Mouse (Mus musculus) cerebellum, postnatal 10 days (tissue): Measurements from ENCODE around the gene Atxn2.
A peak's percentile ranks its signal among the peaks of the same experiment; 100 is the strongest.

ENCODE experiments used
- DNase-seq, 2 experiments: peaks; one replicate each; pipeline ENCODE4 v3.0.0; 2021; ENCODE audit warnings: mixed read lengths in 2 of 2

Atxn2 gene

GRCm38 (mm10) chr5:121711174-121711927 lies at the start of gene Atxn2:
Gene Atxn2, plus strand, starts transcription at chr5:121711337.
- DNase-seq: peak; percentile 91 to 92

GRCm38 (mm10) chr5:121661494-121661893 lies 49.6 kb upstream of the Atxn2 start:
- no peak for DNase-seq

DNA sequence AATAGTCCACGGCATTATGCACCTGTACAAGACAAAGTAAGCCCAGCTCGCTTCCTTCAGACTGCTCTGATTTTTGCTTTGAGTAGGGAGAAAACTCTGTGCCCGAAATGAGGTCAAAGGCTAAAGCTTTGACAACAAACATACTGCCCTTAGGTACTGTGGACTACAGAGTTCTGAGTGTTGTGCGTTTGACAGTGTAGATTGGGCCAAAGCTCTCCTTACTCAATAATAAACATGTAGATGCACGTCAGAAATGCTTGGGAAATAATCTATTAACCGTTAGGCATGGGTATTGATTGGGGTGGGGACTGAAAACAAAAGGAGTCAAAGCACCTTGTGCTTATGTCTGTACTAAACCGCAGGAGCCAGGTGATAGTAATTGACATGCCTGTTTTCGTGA lies 47.7 kb upstream of the Atxn2 start:
- no peak for DNase-seq

DNA sequence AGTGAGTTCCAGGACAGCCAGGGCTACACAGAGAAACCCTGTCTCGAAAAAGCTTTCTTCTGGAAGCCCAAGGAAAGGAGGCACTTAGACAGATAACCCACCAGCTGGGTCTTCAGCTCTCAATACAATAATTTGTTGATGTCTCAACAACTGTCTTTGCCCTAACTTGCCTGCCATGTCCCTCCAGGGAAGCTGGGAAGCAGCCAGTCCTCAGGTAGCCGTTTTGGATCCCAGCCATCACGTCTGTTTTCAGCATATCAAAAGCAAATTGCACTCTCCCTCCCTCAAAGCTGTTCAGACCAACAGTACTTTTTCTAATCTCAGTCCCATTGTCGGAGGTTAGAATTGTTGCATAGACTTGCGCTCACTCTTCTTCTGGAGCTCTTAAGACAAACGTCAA lies 47.1 kb upstream of the Atxn2 start:
- peak; percentile 25 to 41 for DNase-seq

DNA sequence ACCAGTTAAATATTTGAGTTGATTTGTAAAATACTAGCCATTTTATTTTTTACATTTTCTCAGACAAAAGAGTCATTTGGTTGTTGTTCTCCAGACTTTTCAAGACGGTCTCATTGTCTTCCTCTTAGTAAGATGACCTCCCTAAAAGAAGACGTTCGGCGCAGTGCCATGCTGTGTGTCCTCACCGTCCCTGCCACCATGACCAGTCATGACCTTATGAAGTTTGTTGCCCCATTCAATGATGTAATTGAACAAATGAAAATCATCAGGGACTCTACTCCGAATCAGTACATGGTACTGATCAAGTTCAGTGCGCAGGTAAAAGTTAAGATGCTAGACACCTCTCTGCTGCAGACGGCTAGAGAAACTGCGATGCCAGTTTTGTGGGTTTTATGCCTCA lies 46.2 kb upstream of the Atxn2 start:
- DNase-seq: no peak

DNA sequence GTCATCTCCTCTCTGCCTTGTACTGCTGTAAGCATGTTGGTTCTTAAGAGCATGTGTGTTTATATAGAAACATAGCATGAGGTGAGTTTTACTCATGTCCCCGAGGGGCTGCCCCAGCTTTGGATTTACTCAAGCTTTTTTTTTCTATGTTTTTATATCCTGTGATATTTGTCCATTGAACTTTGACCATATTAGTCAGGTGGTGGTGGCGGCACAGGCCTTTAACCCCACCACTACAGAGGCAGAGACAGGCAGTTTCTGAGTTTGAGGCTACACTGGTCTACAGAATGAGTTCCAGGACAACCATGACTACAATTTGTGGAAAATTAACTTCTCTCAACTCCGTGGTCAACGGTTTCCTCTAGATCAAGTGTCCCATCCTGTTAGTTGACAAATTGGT lies 44.1 kb upstream of the Atxn2 start:
- DNase-seq: no peak

- DNase-seq: no peak
Measured at GRCm38 (mm10) chr5:121668411-121668810, 42.7 kb upstream of the Atxn2 start.

- DNase-seq: peak; percentile 36 to 58
Measured at GRCm38 (mm10) chr5:121670412-121670811, 40.7 kb upstream of the Atxn2 start.

DNA sequence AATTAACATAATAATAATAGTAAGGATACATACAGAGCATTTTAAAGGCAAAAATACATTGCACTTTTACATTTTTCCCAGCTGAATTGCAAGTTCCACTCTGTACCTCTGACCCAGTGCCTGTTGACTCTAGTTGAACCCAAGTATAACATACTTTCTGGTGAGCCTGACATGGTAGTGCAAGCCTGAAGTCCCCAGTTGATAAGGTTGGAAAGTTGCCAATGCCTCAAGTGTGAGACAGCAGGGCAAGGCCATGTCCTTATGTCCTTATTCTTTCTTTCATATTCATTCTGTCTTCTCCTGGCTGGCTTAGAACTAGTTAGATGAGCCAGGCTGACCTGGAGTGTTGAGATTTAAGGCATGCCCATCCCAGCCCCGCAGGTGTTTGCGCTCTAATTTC lies 28.9 kb upstream of the Atxn2 start:
- DNase-seq: no peak

GRCm38 (mm10) chr5:121685495-121685894 lies 25.6 kb upstream of the Atxn2 start:
- no peak for DNase-seq

GRCm38 (mm10) chr5:121686113-121686898 lies 24.8 kb upstream of the Atxn2 start:
- no peak for DNase-seq

- DNase-seq: peak; percentile 71 to 75
Measured at GRCm38 (mm10) chr5:121690482-121691211, 20.5 kb upstream of the Atxn2 start.

DNA sequence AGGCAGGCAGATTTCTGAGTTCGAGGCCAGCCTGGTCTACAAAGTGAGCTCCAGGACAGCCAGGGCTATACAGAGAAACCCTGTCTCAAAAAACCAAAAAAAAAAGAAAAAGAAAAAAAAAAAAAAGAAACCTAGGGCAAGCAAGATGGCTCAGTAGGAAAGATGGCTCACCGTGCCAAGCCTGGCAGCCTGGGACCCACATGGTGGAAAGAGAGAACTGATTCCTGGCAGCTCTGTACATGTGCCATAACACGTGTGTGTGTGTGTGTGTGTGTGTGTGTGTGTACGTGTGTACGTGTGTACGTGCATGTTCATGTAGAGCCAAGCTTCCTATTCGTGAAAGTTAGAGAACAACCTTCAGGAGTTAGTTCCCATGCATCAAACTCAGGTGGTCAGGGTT lies 19.7 kb upstream of the Atxn2 start:
- peak; percentile 54 to 56 for DNase-seq

DNA sequence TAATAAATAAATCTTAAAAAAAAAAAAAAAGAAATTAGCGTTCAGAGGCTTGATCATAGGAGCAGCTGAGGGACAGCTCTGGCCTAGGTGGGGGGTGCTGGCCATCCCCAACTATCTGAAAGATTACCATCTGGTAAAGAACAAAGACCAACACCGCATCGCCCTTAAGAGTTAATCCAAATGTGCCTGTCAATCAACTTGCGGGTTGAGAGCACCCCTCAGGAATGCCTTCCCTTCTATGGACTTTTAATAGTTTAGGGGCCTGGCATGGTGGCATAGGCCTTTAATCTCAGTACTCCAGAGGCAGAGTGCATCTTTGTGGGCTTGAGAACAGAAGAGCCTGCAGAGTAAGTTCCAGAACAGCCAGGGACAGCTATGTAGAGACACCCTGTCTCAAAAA lies 18.2 kb upstream of the Atxn2 start:
- no peak for DNase-seq

DNA sequence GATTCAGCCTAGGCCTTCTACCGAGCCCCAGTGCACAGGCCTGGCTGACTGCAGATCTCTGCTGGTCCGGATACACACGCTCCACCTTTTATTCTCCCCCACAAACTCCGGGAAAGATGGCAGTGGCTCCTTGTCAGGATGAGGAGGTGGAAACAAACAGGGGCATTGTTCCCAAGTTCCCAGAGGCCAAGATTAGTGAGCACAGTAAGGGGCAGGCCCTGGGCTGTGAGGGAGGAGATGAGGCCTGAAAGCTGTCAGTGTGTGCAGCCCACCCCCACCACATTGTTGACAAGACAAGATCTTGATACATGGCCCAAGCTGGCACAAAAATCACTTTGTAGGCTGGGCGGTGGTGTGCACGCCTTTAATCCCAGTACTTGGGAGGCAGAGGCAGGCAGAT lies 14.4 kb upstream of the Atxn2 start:
- no peak for DNase-seq

- DNase-seq: no peak
Measured at GRCm38 (mm10) chr5:121699891-121700290, 11.2 kb upstream of the Atxn2 start.

- no peak for DNase-seq
Measured at GRCm38 (mm10) chr5:121700496-121700895, 10.6 kb upstream of the Atxn2 start.

DNA sequence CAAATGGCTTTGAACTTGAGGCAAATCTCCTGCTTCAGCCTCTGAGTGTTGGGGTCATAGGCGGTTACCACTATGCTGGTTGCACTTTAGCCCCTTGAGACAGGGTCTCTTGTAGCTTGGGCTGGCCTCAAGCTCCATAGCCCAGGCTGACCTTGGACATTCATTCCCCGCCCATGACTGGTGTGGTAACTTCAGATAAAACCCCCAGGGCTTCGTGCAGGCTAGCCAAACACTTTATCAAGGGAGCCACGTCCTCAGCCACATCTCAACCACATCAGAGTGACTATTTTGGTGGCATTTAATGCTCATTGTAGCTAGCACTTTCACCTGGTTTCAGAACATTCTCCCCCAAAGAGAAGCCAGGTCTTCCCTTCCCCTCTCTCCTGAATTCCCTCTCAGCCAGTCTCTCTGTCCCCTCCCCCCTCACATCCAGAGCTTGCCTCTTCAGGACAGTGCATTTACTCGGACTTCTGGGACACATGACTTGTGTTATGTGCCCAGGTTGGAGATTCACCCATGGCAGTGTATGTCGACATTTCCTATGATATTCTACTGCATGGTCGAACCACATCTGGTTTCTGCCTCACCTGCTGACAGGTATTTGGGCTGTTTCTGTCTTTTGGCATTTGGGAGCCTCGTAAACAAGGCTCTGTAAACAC lies 9.9 kb upstream of the Atxn2 start:
- DNase-seq: no peak

DNA sequence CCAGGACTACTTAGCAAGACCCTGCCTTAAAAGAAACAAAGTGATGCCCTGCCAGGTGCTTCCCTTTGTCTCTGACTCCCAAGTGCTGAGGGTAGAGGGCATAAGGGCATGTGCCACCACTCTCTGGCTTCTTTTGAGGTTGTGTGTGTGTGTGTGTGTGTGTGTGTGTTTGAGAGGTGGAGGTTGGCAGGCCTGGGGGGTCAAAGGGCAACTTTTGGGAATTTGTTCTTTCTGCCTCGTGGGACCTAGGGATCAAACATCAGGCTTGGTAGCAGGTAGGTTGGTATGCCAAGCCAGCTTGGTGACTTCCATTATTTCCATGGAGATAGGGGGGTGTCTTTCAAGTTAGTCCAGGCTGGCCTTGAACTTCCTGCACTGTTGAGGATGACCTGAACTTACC lies 7.8 kb upstream of the Atxn2 start:
- DNase-seq: no peak

GRCm38 (mm10) chr5:121704512-121705248 lies 6.5 kb upstream of the Atxn2 start:
- peak in 1 of 2 experiments; percentile 28 for DNase-seq

GRCm38 (mm10) chr5:121710402-121710801 lies 735 bp upstream of the Atxn2 start:
- no peak for DNase-seq

GRCm38 (mm10) chr5:121710851-121711173 lies 325 bp upstream of the Atxn2 start:
- DNase-seq: no peak

GRCm38 (mm10) chr5:121711928-121712231 lies 743 bp downstream of the Atxn2 start:
- DNase-seq: no peak
